Mouse (Mus musculus): ENCODE results near the gene Zfp534. TPM values are rescaled to one million over a fixed set of nuclear protein-coding genes. Genes with fewer than 3 reads are reported as not detected.
"Not testable (repeated sequence)": the region's sequence is repeated elsewhere in the genome, so short reads cannot be mapped to it uniquely, and the experiment has no call there.

Gene Zfp534
- not detected in 2 replicates for polyA plus RNA-seq (2014; fragmentation: Nextera tagmentation; extraction: Ambion mirVana)

GRCm38 (mm10) chr4:147702453-147702852, at the start of gene Zfp534:
Gene Zfp534, minus strand, starts transcription at chr4:147702553.
- WGBS = 82% methylated on average over 1 of the region's 3 CpGs
- not testable (repeated sequence) for H3K4me3 ChIP-seq (ENCODE audit: low read depth, low read length); H3K9ac ChIP-seq (replicated peaks; ENCODE audit: low read depth, low read length); H3K36me3 ChIP-seq (ENCODE audit: control insufficient read depth, insufficient read depth, low read length); H3K4me1 ChIP-seq (ENCODE audit: control insufficient read depth, insufficient read depth, low read length); H3K27me3 ChIP-seq (ENCODE audit: control insufficient read depth, insufficient read depth, low read length); H3K27ac ChIP-seq (ENCODE audit: low read length); H3K9me3 ChIP-seq (ENCODE audit: control insufficient read depth, low read depth, low read length); H3K4me2 ChIP-seq (replicated peaks; ENCODE audit: low read depth, low read length); ATAC-seq (ENCODE audit: insufficient number of reproducible peaks, insufficient read depth, low FRiP score, low read depth)

GRCm38 (mm10) chr4:147746255-147746654, 43.9 kb upstream of the Zfp534 start:
- H3K4me2 ChIP-seq (replicated peaks; ENCODE audit: low read depth, low read length); H3K9ac ChIP-seq (replicated peaks; ENCODE audit: low read depth, low read length); H3K4me3 ChIP-seq (ENCODE audit: low read depth, low read length); ATAC-seq (ENCODE audit: insufficient number of reproducible peaks, insufficient read depth, low FRiP score, low read depth); H3K27ac ChIP-seq (ENCODE audit: low read length); H3K27me3 ChIP-seq (ENCODE audit: control insufficient read depth, insufficient read depth, low read length); H3K9me3 ChIP-seq (ENCODE audit: control insufficient read depth, low read depth, low read length); H3K36me3 ChIP-seq (ENCODE audit: control insufficient read depth, insufficient read depth, low read length); H3K4me1 ChIP-seq (ENCODE audit: control insufficient read depth, insufficient read depth, low read length): not testable (repeated sequence)
- WGBS = 93% methylated on average over 14 of the region's 15 CpGs

GRCm38 (mm10) chr4:147738636-147739369, 36.5 kb upstream of the Zfp534 start:
- Histone ChIP-seq H3K4me2 (replicated peaks; ENCODE audit: low read depth, low read length) (peak overlapping the region; percentile 37), H3K4me3 (ENCODE audit: low read depth, low read length) (peak overlapping the region; percentile 28)
- H3K36me3 ChIP-seq (ENCODE audit: control insufficient read depth, insufficient read depth, low read length); H3K27ac ChIP-seq (ENCODE audit: low read length); H3K9ac ChIP-seq (replicated peaks; ENCODE audit: low read depth, low read length); H3K27me3 ChIP-seq (ENCODE audit: control insufficient read depth, insufficient read depth, low read length); H3K9me3 ChIP-seq (ENCODE audit: control insufficient read depth, low read depth, low read length); H3K4me1 ChIP-seq (ENCODE audit: control insufficient read depth, insufficient read depth, low read length): not testable (repeated sequence)
- WGBS = 32% methylated on average over 52 of the region's 63 CpGs
- peak; percentile 49 for ATAC-seq (ENCODE audit: insufficient number of reproducible peaks, insufficient read depth, low FRiP score, low read depth)

GRCm38 (mm10) chr4:147655245-147655644, 47.1 kb downstream of the Zfp534 start:
- H3K27me3 ChIP-seq (ENCODE audit: control insufficient read depth, insufficient read depth, low read length); H3K27ac ChIP-seq (ENCODE audit: low read length); H3K36me3 ChIP-seq (ENCODE audit: control insufficient read depth, insufficient read depth, low read length); H3K9me3 ChIP-seq (ENCODE audit: control insufficient read depth, low read depth, low read length); H3K4me2 ChIP-seq (replicated peaks; ENCODE audit: low read depth, low read length); ATAC-seq (ENCODE audit: insufficient number of reproducible peaks, insufficient read depth, low FRiP score, low read depth); H3K9ac ChIP-seq (replicated peaks; ENCODE audit: low read depth, low read length); H3K4me1 ChIP-seq (ENCODE audit: control insufficient read depth, insufficient read depth, low read length); H3K4me3 ChIP-seq (ENCODE audit: low read depth, low read length): not testable (repeated sequence)
- WGBS = 91% methylated on average over 4 of the region's 5 CpGs

DNA sequence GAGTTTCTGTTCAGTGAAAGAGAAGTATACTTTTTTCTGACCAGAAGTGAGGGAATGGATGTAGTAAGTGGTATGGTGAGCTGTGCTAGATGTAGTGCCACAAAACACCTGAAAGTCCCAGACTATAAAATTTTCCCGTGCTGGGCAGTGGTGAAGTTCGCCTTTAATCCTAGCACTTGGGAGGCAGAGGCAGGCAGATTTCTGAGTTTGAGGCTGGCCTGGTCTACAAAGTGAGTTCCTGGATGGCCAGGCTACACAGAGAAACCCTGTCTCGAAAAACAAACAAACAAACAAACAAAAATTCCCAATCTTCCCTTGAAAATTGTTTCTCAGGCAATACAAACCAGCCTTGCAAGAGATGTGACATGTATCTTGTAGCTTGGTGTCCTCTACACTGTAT, 54.9 kb downstream of the Zfp534 start:
- not testable (repeated sequence) for H3K27ac ChIP-seq (ENCODE audit: low read length); H3K9ac ChIP-seq (replicated peaks; ENCODE audit: low read depth, low read length); H3K9me3 ChIP-seq (ENCODE audit: control insufficient read depth, low read depth, low read length); H3K4me1 ChIP-seq (ENCODE audit: control insufficient read depth, insufficient read depth, low read length); H3K4me3 ChIP-seq (ENCODE audit: low read depth, low read length); ATAC-seq (ENCODE audit: insufficient number of reproducible peaks, insufficient read depth, low FRiP score, low read depth); H3K4me2 ChIP-seq (replicated peaks; ENCODE audit: low read depth, low read length); H3K27me3 ChIP-seq (ENCODE audit: control insufficient read depth, insufficient read depth, low read length); H3K36me3 ChIP-seq (ENCODE audit: control insufficient read depth, insufficient read depth, low read length)
- no CpG with 5 or more reads among the region's 3 CpGs for WGBS

DNA sequence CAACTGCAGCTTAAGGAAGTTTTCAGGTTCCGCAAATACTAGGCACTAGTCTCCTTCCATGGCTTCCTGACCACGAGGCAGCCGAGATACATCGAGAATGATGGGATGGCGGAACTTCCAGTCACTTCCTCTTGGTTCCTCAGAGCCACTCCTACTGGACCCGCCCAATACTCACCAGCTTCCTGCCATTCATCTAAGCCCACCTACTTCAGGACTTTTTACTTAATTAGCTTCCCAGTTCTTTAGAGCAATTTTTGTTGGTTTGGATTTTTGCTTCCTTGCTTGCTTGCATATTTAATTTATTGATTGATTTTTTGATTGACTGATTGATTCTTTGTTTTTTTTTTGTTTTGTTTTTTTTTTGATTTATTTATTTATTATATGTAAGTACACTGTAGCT, 59.9 kb downstream of the Zfp534 start, which contains the start of gene Zfp979:
Gene Zfp979 (minus strand): TSS at position 101 of the 400 bp plus-strand sequence.
- not testable (repeated sequence) for H3K27me3 ChIP-seq (ENCODE audit: control insufficient read depth, insufficient read depth, low read length); H3K36me3 ChIP-seq (ENCODE audit: control insufficient read depth, insufficient read depth, low read length); H3K27ac ChIP-seq (ENCODE audit: low read length); H3K9ac ChIP-seq (replicated peaks; ENCODE audit: low read depth, low read length); H3K4me2 ChIP-seq (replicated peaks; ENCODE audit: low read depth, low read length); H3K4me3 ChIP-seq (ENCODE audit: low read depth, low read length); ATAC-seq (ENCODE audit: insufficient number of reproducible peaks, insufficient read depth, low FRiP score, low read depth); H3K9me3 ChIP-seq (ENCODE audit: control insufficient read depth, low read depth, low read length); H3K4me1 ChIP-seq (ENCODE audit: control insufficient read depth, insufficient read depth, low read length)
- WGBS = no CpG with 5 or more reads among the region's 6 CpGs

DNA sequence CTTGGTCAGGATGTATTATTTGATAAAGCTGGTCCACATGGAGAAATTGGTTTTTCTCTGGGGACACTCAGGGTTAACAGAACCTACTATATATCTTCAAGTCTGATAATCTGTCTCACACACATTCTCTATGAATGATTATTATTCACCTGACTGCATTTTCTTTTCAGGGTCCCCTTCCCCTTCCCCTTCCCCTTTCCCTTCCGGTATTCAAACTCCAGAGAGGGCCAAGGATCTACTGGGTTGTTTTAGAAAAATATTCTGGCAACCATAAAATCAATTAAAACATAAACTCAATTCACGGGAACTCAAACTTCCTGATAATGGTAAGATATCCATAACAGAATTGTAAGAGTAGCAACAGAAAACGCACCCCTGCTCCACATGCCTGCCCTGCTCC, 60.4 kb downstream of the Zfp534 start:
- H3K4me1 ChIP-seq (ENCODE audit: control insufficient read depth, insufficient read depth, low read length); H3K27me3 ChIP-seq (ENCODE audit: control insufficient read depth, insufficient read depth, low read length); H3K4me3 ChIP-seq (ENCODE audit: low read depth, low read length); ATAC-seq (ENCODE audit: insufficient number of reproducible peaks, insufficient read depth, low FRiP score, low read depth); H3K9ac ChIP-seq (replicated peaks; ENCODE audit: low read depth, low read length); H3K4me2 ChIP-seq (replicated peaks; ENCODE audit: low read depth, low read length); H3K9me3 ChIP-seq (ENCODE audit: control insufficient read depth, low read depth, low read length); H3K27ac ChIP-seq (ENCODE audit: low read length); H3K36me3 ChIP-seq (ENCODE audit: control insufficient read depth, insufficient read depth, low read length): not testable (repeated sequence)
- 40% methylated on average over 2 of the region's 3 CpGs for WGBS

- not testable (repeated sequence) for H3K27me3 ChIP-seq (ENCODE audit: control insufficient read depth, insufficient read depth, low read length); H3K27ac ChIP-seq (ENCODE audit: low read length); H3K9ac ChIP-seq (replicated peaks; ENCODE audit: low read depth, low read length); H3K9me3 ChIP-seq (ENCODE audit: control insufficient read depth, low read depth, low read length); H3K4me3 ChIP-seq (ENCODE audit: low read depth, low read length); H3K4me2 ChIP-seq (replicated peaks; ENCODE audit: low read depth, low read length); H3K36me3 ChIP-seq (ENCODE audit: control insufficient read depth, insufficient read depth, low read length); H3K4me1 ChIP-seq (ENCODE audit: control insufficient read depth, insufficient read depth, low read length)
- no CpG with 5 or more reads among the region's 2 CpGs for WGBS
- peak; percentile 71 for ATAC-seq (ENCODE audit: insufficient number of reproducible peaks, insufficient read depth, low FRiP score, low read depth)
Observed at GRCm38 (mm10) chr4:147633818-147634262, 68.5 kb downstream of the Zfp534 start.

All from stomach, embryonic 14.5 days (tissue).